Mouse (Mus musculus): ENCODE data around the gene Adamts8.

DNA sequence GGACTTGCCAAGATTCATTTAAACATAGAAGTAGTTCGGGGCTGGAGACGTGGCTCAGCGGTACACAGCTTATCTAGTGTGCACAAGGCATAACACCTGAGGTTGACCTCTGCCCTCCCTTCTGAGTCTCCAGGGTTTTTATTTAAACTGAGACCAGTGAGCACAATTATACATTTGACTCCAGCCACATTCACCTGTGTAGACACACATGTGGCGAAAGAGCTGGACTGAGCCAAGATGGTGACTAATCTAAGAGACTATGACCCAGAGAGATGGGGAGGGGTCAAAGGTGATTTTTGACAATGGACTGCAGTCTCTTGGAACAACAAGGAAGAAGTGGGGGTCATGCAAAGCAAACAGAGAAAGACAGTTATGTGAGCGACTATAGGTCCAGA, 34.1 kb upstream of the Adamts8 start:
- TF ChIP-seq CTCF (IDR thresholded peaks at IDR 0.05; ENCODE audit: control insufficient read depth, insufficient read depth, insufficient replicate concordance, low read depth, low read length) (no peak), POLR2A (IDR thresholded peaks at IDR 0.05; ENCODE audit: control insufficient read depth, low read depth, low read length) (no peak)

All from testis, adult 2 months (tissue).